Mouse (Mus musculus): Measurements from ENCODE around the gene Prkaa2. TPM values are rescaled to one million over a fixed set of nuclear protein-coding genes. Genes with fewer than 3 reads are reported as not detected.
"Not testable (repeated sequence)": the region's sequence is repeated elsewhere in the genome, so short reads cannot be mapped to it uniquely, and the experiment has no call there.

Prkaa2 gene
- total RNA-seq, 2 experiments from 2014 or later = 7.6 to 12.7 TPM

GRCm38 (mm10) chr4:105016006-105016613, 93.6 kb downstream of the Prkaa2 start:
- DNase-seq = no peak

- no peak for DNase-seq
Observed at GRCm38 (mm10) chr4:105015496-105015895, 94.2 kb downstream of the Prkaa2 start.

GRCm38 (mm10) chr4:105013718-105014117, 96.0 kb downstream of the Prkaa2 start:
- no peak for DNase-seq

GRCm38 (mm10) chr4:105007360-105008018, 102.2 kb downstream of the Prkaa2 start:
- DNase-seq = no peak

GRCm38 (mm10) chr4:105004649-105005048, 105.0 kb downstream of the Prkaa2 start:
- not testable (repeated sequence) for DNase-seq

GRCm38 (mm10) chr4:105004135-105004534, 105.6 kb downstream of the Prkaa2 start:
- DNase-seq = no peak

- DNase-seq = no peak
Observed at GRCm38 (mm10) chr4:105001736-105002135, 108.0 kb downstream of the Prkaa2 start.

GRCm38 (mm10) chr4:104999702-105000101, 110.0 kb downstream of the Prkaa2 start:
- no peak for DNase-seq

GRCm38 (mm10) chr4:104993140-104993874, 116.4 kb downstream of the Prkaa2 start:
- no peak for DNase-seq

- no peak for DNase-seq
Observed at GRCm38 (mm10) chr4:104992271-104992670, 117.4 kb downstream of the Prkaa2 start.

GRCm38 (mm10) chr4:104990686-104991085, 119.0 kb downstream of the Prkaa2 start:
- DNase-seq = no peak

GRCm38 (mm10) chr4:104990016-104990415, 119.7 kb downstream of the Prkaa2 start:
- DNase-seq = peak; percentile 14

GRCm38 (mm10) chr4:104988709-104989108, 121.0 kb downstream of the Prkaa2 start:
- DNase-seq = no peak

GRCm38 (mm10) chr4:104988102-104988501, 121.6 kb downstream of the Prkaa2 start:
- DNase-seq = peak; percentile 20

- no peak for DNase-seq
Observed at GRCm38 (mm10) chr4:104987631-104988030, 122.1 kb downstream of the Prkaa2 start.

GRCm38 (mm10) chr4:104985960-104986632, 123.6 kb downstream of the Prkaa2 start:
- DNase-seq = no peak

Other genes starting within 250 kb of the Prkaa2 start
- gene C8a, start 233.5 kb downstream of the Prkaa2 start, total RNA-seq (2021) = 10 to 100 TPM; 12.3 to 28.2 TPM
- gene Fyb2, start 196.4 kb downstream of the Prkaa2 start, total RNA-seq (2021) = under 1 TPM; 0.30 to 0.39 TPM
- 100 to 1,000 TPM; 157 to 169 TPM for gene Plpp3, start 47.5 kb upstream of the Prkaa2 start, total RNA-seq (2021)

Measured in adrenal gland, postnatal 10 days (tissue).